Mouse (Mus musculus): ENCODE results near the gene Olfr770.
"Not testable (repeated sequence)": the region's sequence is repeated elsewhere in the genome, so short reads cannot be mapped to it uniquely, and the experiment has no call there.

Olfr770 gene

DNA sequence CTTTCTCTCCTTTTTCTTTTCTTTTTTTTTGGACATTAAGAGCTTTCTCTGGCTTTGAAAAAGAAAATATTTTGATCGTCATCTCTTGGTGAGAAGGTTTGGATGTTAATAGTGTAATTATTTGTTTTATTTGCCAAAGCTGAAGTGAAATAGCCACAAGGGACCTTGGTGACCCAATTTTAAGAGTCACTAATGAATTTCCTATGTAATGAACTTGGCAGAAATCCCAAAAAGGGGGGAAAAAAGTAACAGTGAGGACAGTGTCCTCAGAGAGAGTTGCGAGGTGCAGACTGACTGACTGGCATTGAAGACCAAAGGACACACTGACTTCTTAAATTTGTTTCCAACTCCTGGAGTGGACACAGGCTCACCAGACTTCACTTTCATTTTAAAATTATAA, at the start of gene Olfr770:
Gene Olfr770 (minus strand): TSS at position 101 of the 400 bp plus-strand sequence.
- DNase-seq = no peak

DNA sequence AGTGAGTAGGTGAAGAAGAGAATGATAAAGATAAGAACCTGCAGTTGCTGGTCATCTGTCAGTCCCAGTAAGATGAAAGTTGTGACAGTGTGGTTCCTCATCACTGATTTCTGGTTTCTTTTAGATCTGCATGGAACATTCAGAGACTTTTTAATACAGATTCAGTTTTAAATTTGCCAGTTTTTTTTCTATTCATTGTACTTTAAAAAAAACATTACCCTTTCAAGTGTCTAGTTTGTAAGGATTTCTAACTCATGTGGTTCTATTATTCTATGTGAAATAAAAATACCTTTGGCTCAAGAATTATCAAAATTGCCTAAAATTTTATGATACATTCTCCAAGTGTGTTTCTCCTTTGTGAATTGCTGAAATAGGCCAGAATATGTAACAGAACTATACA, 48.5 kb upstream of the Olfr770 start, which contains the start of gene Olfr773:
Gene Olfr773 (minus strand): TSS at position 101 of the 400 bp plus-strand sequence.
- not testable (repeated sequence) for DNase-seq

DNA sequence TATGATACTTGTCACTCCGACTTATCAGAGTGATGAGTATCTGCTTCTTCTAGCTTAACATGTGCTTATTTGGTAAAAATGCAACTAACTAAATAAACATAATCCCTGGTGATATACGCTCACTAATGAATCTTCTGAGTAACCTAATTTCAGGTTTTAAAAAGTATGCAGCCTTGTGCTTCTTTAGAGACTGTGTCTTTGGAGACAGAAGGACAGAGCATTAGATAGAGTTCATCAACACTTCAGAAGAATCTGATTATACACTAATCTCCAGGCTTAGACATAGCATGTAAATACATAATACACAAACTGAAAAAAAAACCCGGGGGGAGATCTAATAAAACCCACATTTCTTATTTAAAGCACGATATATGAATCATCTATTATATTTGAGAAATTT, 39.0 kb upstream of the Olfr770 start, which contains the start of gene Olfr772:
Gene Olfr772 (minus strand): TSS at position 101 of the 400 bp plus-strand sequence.
- DNase-seq = not testable (repeated sequence)

DNA sequence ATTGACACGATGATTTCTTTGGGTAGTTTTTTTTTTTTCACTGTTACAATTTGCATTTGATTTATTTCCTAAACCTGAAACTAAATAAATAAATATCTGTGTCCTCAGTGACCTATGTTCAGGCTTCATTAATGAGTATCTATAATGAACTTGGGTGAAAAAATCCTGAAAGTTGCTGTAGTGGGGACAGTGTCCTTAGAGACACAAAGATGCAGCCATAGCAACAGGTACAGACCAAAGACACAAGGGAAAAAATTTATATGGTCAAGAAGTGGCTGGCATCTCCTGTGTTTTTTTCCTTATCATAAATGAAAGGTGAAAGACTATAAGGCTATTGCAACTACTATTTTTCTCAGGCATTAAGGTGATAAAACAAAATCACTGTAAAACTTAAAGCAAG, 25.9 kb upstream of the Olfr770 start, which contains the start of gene Olfr771:
Gene Olfr771 (minus strand): TSS at position 101 of the 400 bp plus-strand sequence.
- DNase-seq = no peak

DNA sequence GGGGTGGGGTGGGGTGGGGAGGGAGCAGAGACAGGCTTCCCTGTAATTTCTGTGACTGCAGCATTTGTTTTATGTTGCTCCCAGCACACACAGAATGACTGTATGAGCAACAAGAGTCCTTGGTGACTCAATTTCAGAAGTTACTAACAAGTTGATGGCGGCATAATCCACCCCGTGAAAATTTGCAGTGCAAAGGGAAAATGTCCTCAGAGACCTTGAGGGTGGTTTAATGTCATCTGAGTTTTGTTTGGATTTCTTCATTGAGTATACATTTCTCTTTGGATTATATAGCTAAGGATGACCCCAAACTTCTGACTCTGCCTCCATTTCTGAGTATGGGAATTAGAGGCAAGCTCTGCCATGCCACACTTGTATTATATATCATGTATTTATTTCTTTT, 21.0 kb downstream of the Olfr770 start, which contains the start of gene Olfr769:
Gene Olfr769 (minus strand): TSS at position 101 of the 400 bp plus-strand sequence.
- no peak for DNase-seq

DNA sequence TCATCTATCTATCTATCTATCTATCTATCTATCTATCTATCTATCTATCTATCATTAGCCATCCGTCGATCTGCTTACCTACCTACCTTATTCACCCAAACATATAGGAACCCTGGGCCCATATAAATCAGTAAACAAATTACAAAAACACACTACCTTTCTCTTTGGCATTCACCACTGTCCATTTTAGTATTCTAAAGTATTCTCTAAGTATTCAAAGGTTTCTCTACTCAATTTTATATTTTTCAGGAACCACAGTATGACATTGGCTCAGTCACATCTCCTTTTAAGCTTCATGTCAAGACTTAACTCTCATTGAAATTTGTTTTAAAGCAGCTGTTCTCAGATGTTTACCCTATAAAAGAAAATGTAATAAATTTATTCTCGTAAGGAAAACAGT, 23.7 kb downstream of the Olfr770 start:
- no peak for DNase-seq

DNA sequence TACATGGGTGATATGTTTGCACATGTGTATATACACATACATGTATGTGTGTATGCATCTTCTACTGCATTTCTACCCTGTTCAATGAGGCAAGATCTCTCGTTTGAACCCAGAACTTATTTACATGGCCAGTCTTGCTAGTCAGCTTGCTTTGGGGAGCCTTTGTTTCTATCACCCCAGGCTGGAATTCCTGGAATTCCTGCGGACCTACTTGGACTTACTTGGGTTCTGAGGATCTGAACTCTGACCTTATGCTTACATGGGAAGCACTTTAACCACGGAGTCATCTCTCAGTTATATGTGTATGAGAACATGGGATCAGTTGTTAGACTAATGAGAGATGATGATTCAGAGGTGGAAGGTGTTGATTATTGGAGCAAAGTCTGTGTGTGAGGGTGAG, 37.6 kb downstream of the Olfr770 start:
- no peak for DNase-seq

DNA sequence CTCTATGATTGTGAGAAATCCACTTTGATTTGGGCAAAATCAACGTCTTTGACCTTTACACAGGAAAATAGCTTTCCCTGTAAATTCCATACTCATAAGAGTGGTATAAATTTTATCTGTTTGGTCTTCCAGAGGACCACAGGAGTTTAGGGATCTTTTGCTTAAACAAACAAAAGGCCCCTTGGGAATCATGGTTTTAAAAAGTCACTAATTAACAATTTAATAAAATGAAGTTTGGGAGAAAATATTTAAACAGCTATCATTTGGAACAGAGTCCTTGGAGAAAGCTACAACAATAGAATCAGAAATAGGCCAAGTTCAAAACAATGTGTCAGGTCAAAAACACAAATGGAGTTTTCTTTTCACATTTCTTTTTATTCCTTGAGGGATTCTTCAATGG, 39.5 kb downstream of the Olfr770 start, which contains the start of gene Olfr768:
Gene Olfr768 (minus strand): TSS at position 101 of the 400 bp plus-strand sequence.
- DNase-seq = no peak

DNA sequence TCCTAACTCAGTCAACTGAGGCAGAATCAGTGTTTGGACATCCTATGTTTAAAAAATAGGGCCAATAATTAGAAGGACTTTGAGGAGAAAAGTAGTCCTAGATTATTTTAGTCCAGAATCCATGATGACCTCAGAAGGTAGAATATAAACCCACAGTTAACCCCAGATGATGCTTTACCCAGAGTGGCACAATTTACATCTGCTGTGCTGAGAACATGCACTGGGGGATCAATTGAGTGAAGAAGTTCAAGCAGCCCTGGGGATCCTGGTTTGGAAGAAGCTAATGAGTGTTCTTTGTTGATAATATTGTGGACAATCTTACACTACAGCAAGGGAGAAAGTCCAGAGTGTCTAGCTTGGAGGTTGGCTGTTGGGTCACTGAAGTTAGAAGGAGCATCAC, 56.0 kb downstream of the Olfr770 start, which contains the start of gene Olfr767:
Gene Olfr767 (minus strand): TSS at position 101 of the 400 bp plus-strand sequence.
- not testable (repeated sequence) for DNase-seq
